Mouse (Mus musculus): ENCODE results near the gene Glis2.

The Glis2 gene

DNA sequence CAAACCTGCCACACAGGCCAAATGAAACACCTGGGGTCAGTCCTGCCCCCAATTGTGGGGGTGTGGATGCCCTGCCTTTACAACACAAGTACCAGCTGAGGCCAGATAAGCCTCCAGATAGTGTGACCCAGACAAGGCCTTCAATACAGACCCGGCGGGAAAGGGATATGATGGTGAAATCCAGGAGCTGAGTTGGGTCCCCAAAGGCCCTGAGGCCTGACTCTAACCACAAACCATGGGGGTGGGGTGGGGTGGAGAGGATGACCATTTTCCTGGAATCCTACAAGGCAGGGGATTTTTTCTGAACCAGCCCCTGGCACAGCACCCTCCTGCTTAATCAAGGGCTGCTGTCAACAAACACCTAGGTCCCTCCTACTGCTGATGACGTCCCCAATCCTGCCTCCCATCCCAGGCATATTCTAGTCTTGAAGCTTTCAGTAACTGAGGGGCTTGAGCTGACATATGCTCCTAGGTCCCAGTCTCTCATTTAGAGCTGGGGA is 44.4 kb downstream of the Glis2 start:
- peak; percentile 86 for DNase-seq (ENCODE audit: low read depth, low spot score)

DNA sequence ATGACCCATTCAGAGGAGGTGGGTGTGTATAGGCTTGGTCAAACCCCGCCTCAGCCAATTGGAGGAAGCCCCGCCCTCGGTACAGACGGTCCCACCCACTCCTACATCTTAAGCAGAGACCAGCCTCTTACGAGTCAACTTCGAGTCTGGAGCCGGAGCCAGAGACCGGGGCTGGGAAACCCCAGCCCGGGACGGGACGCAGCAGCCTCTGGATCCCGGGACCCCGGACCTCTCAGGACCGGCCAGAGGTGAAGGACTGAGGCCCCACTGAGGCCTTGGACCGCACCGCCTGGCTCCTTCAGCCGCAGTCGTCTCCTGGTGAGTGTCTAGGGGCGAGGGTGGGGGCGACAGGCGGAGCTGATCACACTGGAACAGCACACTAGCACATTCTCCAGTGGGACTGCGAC is 45.3 kb downstream of the Glis2 start, which contains the start of the genes Vasn and Dnaja3:
Vasn (plus strand) TSS at position 111 of the 407 bp plus-strand sequence.
Dnaja3 (plus strand) TSS at position 159 of the 407 bp plus-strand sequence.
- DNase-seq (ENCODE audit: low read depth, low spot score) = peak; percentile 99

DNA sequence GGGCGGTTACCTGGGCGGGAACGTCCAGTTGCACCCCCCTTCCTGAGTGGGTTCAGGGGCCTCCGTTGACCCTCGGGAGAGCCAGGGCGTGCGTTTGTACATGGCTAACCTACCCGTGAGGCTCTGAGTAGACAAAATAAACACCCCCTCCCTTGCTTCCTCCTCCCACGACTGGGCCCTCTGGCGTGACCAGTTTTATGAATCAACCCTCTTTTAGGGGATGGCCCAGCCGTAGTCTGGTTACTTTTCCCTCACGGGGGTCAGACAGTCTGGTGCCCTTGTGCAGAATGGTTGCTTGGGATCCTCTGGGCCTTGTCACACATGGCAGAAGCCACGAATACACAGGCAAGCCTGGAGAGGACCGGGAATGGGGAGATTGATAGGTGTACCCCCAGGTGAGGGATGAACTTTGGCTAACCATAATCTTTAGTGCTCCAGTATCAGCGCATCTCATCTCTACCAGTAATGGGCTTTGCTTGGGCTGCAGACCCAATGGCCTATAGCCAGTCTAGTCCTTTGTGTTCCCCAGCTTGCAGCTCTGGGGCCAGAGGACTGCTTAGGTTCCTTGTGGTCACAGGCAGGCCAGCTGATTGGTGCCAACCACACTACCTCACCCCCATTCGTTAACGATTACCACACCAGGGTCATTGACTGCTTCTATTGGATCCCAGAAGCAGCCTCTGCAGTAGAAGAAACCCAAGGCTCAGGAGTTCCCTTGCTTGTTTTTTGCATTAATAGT is 45.9 kb downstream of the Glis2 start:
- peak; percentile 87 for DNase-seq (ENCODE audit: low read depth, low spot score)

DNA sequence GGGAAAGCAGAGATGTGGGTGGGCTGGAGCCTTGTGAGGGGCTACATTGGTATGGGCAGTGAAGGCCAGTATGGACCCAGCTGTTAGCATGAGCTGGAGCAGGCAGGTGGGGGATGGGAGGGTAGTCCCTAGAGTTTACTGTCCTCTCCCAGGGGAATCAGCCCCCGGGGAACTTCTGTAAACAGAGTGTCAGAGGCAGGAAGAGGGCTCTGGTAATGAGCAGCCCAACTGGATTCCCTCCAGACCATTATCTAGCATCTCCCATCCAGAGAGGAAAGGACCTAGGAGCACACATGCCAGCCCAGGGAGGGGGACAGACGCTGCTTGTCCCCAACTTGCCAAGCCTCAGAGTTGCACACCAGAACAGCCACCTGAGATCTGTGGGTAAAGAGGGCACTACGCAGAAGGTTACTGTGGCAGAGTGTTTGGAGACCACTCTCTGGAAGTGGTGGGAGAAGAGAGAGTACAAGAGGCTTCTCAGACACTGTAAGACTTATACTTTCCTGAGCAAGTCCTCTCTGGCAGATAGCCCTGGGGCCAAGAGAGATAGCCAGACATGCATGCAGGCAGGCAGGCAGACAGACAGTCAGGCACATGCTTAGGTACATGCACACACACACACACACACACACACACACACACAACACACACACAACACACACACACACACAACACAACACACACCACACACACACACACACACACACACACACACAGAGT is 46.8 kb downstream of the Glis2 start:
- peak; percentile 60 for DNase-seq (ENCODE audit: low read depth, low spot score)

DNA sequence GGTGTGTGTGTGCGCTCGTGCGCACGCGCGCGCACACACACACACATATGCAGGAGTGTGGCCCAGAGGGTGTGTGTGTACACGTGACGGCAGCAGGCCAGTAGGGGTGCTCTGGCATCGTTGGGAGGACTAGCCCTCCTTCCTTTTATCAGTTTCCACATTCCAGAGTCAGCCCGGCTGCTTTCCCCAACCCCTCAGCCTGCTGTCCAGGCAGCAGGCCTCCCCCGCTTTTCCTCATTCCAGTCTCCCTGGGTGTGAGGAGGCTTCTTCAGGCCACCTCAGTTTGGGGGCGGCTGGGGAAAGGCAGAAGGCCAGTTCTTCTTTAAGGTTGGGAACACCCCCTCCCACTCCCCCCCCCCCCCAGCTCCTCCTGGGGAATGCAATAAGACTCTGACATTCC is 47.7 kb downstream of the Glis2 start:
- DNase-seq (ENCODE audit: low read depth, low spot score) = peak; percentile 96

DNA sequence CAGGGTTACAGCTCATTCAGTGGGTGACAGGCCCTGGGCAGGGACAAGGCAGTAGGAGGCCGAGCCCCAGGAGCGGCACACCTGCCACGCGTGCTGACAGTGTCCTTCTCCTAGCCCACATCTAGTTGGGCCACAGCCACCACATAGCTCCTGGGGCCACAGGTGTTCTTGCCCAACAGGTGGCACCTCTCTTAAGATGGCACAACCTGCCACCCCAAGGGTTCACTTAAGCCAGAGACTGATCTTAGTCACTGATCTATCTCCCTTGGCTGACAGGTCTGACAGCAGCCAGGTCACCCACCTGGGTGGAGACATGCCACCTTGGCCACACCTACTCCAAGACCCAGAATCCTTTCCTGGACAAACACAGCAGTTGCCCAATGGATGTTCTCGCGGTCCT is 48.4 kb downstream of the Glis2 start:
- no peak for DNase-seq (ENCODE audit: low read depth, low spot score)

DNA sequence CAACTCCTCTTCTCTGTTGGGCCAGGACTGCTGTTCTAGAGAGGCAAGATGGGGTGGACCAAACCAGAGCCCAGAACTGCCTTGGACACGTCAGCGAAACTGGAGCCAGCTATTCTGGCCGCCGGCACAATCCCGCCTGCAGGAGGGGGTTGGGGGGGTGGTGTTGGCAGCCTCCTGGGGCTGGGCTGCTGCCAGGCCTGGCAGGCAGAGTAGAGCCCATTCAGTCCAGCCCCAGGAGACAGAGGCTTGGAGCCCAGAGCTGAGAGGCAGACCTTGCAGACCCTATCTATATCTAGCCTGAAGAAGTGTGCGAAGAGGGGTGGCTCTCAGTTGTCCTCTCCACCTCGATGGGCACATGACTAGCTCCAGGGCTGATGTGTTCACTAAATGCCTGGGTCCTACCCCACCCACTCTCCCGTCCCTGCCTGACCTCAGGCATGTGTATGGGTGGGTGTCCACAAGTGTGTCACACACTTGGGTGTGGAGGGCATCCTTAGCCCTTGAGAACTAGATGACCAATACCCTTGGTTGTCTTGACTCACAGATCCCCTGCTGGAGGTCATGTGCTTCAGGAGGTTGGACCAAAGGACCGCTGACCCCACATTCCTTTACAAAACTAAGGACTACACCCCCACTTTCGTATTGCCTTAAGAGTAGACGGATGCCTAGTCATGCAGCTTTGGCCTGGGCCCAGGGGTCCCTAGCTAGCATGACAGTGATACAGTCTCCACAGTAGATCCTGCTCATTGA is 49.3 kb downstream of the Glis2 start:
- peak; percentile 92 for DNase-seq (ENCODE audit: low read depth, low spot score)

DNA sequence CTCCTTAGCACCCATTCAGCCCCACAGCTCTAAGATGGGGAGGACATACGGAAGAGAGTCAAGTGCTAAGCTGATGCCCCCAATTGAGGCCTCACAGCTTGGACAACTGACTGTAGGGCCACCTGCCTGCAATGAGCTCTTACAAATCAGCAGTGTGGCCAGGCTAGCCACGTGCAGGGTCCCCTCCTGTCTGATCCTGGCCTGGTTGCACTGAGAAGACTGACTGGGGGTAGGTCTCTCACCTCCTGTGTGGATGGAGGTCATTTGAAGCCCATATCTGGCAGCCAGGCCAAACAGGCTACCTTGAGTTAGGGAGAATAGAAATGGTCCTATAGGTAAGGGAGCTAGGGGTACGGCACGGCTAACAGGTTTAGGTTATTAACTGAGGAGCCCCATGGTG is 51.4 kb downstream of the Glis2 start:
- DNase-seq (ENCODE audit: low read depth, low spot score) = no peak

DNA sequence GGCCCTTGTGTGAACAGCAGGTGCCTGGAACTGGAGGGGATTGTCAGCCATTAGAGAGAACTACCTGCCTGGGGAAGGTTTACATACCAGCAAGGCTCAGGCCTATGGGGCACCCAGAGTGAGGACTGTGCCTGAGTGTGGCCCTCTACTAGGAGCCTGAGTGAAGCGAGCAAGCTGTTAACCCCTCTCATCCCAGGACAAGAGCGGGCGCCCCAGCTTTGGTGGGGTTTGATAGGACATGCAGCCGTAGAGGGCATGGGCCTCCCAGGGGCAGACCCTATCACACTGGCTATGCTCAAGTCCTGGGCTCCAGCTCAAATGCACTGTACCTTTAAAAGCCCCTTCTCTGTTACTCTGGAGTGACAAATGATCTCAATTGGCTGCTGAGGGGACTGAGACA is 52.3 kb downstream of the Glis2 start:
- no peak for DNase-seq (ENCODE audit: low read depth, low spot score)

DNA sequence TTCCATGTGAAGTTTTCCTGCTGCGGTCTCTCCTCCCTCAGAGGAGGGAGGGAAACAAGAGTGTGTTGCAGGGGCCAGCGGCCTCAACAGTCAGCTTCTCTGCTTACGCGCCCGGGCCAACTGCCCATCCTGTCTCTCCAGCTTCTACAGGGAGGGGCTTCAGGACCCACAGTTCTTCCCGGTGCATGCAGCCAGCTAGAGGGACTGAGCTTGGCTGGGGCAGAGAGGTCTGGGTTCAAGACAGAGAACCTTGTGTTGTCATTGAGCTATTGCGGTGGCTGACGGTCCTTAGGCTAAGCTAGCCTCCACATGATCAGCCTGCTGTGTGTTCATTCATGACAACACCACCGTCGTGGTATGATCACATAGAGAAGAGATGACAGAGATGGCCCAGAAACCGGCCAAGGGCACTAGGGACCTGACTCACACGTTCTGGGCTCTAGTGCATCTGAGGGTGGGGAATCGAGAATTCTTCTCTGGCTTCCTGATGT is 53.2 kb downstream of the Glis2 start:
- peak; percentile 94 for DNase-seq (ENCODE audit: low read depth, low spot score)

DNA sequence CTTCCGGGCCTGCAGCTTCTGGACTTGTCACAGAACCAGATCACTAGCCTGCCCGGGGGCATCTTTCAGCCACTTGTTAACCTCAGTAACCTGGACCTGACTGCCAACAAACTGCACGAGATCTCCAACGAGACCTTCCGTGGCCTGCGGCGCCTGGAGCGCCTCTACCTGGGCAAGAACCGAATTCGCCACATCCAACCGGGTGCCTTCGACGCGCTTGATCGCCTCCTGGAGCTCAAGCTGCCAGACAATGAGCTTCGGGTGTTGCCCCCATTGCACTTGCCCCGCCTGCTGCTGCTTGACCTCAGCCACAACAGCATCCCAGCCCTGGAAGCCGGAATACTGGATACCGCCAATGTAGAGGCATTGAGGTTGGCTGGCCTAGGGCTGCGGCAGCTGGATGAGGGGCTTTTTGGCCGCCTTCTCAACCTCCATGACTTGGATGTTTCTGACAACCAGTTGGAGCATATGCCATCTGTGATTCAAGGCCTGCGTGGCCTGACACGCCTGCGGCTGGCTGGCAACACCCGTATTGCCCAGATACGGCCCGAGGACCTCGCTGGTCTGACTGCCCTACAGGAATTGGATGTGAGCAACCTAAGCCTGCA is 54.0 kb downstream of the Glis2 start:
- no peak for DNase-seq (ENCODE audit: low read depth, low spot score)

DNA sequence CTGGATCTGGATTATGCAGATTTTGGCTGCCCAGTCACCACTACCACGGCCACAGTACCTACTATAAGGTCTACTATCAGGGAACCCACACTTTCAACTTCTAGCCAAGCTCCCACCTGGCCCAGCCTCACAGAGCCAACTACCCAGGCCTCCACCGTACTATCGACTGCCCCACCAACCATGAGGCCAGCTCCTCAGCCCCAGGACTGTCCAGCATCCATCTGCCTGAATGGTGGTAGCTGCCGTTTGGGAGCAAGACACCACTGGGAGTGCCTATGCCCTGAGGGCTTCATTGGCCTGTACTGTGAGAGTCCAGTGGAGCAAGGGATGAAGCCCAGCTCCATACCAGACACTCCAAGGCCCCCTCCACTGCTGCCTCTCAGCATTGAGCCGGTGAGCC is 54.7 kb downstream of the Glis2 start:
- DNase-seq (ENCODE audit: low read depth, low spot score) = no peak

DNA sequence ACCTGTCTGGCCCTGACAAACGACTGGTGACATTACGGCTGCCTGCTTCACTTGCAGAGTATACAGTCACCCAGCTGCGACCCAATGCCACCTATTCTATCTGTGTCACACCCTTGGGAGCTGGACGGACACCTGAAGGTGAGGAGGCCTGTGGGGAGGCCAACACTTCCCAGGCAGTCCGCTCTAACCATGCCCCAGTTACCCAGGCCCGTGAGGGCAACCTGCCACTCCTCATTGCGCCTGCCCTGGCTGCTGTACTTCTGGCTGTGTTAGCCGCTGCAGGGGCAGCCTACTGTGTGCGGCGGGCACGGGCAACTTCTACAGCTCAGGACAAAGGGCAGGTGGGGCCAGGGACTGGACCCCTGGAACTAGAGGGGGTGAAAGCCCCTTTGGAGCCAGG is 55.2 kb downstream of the Glis2 start:
- DNase-seq (ENCODE audit: low read depth, low spot score) = no peak

DNA sequence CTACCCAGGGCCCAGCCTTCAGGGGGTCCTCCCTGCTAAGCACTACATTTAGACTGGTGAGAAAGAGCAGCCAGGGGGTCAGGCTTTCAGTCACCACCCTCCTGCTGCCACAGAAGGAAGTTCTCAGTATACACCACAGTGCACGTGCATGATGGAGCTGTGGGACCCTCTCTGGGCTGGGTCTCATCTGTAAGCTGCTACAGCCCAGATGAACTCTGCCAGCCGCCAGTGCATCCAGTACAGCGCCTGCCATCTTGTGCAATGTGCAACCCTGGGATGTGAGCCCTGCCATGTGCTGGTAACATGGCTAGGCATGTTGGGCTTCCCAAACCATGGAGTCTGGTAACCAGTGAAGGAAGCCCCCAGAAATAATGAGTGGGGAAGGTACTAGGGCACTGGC is 55.6 kb downstream of the Glis2 start:
- DNase-seq (ENCODE audit: low read depth, low spot score) = no peak

DNA sequence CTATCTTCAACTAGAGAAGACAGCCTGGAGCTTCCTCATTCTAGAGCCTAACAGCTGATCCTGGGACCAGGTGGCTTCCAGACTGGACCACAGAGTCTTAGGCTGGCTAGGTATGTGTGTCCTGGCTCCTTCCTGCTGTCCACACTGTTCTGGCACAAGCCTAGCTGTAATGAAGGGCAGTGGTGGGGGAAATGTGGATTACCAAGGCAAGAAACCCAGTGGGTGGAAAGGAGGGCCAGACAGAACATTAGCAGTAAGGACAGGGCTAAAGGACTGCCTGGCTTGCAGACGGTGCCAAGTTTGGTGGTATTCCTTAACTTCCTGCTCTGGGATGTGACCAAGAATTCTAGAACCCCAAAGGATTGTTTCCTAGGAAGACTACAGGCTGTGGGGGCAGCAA is 56.6 kb downstream of the Glis2 start:
- DNase-seq (ENCODE audit: low read depth, low spot score) = peak; percentile 78

DNA sequence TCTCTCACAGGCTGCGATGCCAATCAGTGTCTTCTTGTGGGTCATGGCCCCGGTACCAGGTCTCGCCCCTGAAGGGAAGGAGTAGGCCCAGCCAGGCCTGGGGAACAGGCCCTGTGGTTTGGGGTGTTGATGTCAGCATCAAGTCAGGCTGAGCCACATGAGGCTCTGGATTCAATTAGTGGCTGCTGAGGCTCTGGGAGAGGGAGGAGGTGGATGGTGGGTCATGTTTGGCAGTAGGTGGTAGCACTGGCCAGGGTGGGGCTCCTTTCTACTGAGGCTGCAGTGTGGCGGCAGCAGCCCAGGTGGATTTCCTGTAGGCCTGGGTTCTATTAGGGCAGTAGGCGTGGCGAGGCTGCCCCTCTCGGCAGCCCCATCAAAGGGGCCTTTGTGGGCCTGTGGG is 57.1 kb downstream of the Glis2 start:
- peak; percentile 96 for DNase-seq (ENCODE audit: low read depth, low spot score)

DNA sequence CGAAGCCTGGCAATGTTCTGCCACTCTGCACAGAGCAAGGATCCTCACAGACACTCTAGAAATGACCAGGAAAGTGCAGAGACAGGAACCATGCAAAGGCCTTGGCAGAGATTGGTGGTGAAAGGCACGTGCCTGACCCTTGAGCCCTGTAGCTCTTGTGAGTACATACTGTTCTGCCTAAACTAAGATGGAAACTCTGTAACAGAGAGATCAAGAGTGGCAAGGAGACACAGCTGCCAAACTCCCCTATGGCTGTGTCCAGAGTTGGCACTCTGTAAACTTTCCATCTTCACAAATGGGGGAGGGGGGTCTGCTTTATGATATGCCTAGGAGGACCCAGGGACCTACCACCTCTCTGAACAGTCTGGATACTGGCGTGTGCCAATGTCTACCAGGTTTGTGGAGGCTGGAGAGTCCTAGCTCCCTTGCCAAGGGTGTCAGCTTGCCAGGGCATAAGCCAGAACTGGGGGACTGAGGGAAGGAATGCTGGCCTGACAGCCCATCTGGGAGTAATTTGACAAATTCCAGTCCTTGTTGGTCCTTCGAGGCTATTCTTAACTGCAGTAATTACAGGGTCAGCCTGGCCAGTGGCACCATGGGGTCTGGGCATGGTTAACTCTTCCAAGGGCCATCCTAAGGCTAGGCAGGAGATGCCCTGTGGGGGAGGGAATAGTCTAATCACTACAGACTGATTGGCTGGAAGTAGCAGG is 58.3 kb downstream of the Glis2 start:
- peak; percentile 82 for DNase-seq (ENCODE audit: low read depth, low spot score)

DNA sequence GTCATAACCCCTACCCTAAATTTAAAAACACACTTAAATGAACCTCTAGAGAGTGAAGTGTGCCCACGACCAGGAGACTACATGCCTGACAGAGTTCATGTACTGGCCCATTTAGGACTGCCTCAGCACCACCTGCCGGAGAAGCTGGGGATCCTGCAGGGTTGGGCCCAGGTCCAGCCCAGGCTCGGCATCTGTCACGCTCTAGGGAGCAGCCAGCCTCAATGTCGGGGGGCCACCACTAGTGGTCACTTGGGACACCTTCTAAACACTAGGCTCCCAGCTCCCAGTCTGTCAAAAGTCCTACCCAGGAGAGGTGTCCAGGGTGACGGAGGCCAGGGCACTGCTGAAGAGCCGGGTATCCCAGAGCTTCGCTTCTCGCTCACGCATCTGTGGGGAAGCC is 60.2 kb downstream of the Glis2 start:
- no peak for DNase-seq (ENCODE audit: low read depth, low spot score)

DNA sequence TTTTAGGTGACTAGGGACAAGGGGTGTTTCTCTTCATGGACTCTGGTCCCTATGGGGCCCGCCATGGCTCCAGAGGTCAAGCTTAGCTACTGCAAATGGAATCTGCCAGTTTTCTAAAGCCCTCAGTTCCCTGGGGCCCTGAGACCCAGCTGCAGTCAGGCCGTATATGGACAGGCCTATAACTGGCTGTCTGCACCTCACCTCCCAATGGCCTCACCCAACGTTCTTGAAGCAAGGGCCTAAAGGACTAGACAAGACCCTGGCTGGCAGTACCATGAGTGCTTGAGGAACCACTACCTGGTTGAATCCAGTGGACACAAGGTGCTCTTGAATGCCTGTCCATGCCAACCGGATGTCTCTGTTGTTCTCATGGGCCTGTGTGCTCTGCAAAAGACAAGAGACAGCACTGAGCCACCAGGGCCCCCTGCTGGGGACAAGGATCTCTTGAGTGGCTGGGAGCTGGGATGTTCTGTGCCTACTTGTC is 60.8 kb downstream of the Glis2 start:
- peak; percentile 58 for DNase-seq (ENCODE audit: low read depth, low spot score)

DNA sequence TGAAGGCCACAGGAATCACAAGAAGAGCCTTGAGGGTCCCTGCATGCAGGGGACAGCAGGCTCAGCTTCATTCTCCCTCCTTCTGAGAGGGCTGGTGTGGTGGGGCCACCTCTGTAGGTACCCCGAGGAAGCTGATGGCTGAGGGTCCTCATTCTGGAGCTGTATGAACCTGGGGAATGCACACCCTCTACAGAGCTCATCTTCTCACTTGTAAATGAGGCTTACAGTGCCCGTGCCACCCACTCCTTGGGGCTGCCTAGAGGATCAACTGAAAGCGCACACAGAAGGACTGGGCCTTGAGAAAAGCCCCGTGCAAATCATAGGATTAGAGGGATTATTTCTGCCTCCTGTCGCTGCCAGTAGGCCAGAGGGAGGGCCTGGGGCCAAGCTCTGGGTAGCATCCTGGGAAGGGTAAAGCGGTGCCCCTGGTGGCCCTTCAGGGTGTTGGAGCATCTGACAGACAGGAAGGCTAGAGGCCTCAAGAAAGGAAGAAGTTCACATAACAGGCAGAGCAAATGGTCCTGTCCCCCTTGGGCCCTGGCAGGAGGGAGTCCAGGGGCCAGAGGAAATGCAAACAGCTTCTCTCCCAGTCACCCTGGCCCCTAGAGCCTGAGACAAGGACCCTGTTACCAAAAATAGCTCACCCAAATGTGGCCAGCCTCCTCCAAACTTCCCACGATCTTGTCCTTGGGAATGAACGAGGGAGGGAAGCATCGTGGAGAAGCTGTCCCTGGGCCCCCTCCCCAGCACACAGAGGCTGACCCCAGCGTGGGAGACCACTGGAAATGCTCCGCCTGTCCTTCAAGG is 61.5 kb downstream of the Glis2 start:
- DNase-seq (ENCODE audit: low read depth, low spot score) = peak; percentile 76

All from 3T3-L1 (cell line).